Mouse (Mus musculus): ENCODE measurements around the gene Acsl6.

The Acsl6 gene

GRCm38 (mm10) chr11:54307139-54307816 lies 3.7 kb downstream of the Acsl6 start:
- peak; percentile 28 to 38 for DNase-seq (ENCODE audit: low spot score in 2 of 2)

GRCm38 (mm10) chr11:54310588-54310987 lies 7.0 kb downstream of the Acsl6 start:
- DNase-seq (ENCODE audit: low spot score in 2 of 2): no peak

GRCm38 (mm10) chr11:54312021-54312420 lies 8.4 kb downstream of the Acsl6 start:
- no peak for DNase-seq (ENCODE audit: low spot score in 2 of 2)

- no peak for DNase-seq (ENCODE audit: low spot score in 2 of 2)
Measured at GRCm38 (mm10) chr11:54312603-54313002, 9.0 kb downstream of the Acsl6 start.

- no peak for DNase-seq (ENCODE audit: low spot score in 2 of 2)
Measured at GRCm38 (mm10) chr11:54313391-54314360, 10.1 kb downstream of the Acsl6 start.

GRCm38 (mm10) chr11:54314740-54315139 lies 11.1 kb downstream of the Acsl6 start:
- DNase-seq (ENCODE audit: low spot score in 2 of 2): peak in 1 of 2 experiments; percentile 21

- DNase-seq (ENCODE audit: low spot score in 2 of 2): no peak
Measured at GRCm38 (mm10) chr11:54315336-54315735, 11.7 kb downstream of the Acsl6 start.

- no peak for DNase-seq (ENCODE audit: low spot score in 2 of 2)
Measured at GRCm38 (mm10) chr11:54317361-54317760, 13.8 kb downstream of the Acsl6 start.

GRCm38 (mm10) chr11:54317795-54318194 lies 14.2 kb downstream of the Acsl6 start:
- DNase-seq (ENCODE audit: low spot score in 2 of 2): no peak

- DNase-seq (ENCODE audit: low spot score in 2 of 2): no peak
Measured at GRCm38 (mm10) chr11:54321802-54322532, 18.4 kb downstream of the Acsl6 start.

GRCm38 (mm10) chr11:54331463-54332183 lies 28.0 kb downstream of the Acsl6 start:
- no peak for DNase-seq (ENCODE audit: low spot score in 2 of 2)

GRCm38 (mm10) chr11:54336165-54336707 lies 32.6 kb downstream of the Acsl6 start:
- DNase-seq (ENCODE audit: low spot score in 2 of 2): no peak

- no peak for DNase-seq (ENCODE audit: low spot score in 2 of 2)
Measured at GRCm38 (mm10) chr11:54343703-54344102, 40.1 kb downstream of the Acsl6 start.

- no peak for DNase-seq (ENCODE audit: low spot score in 2 of 2)
Measured at GRCm38 (mm10) chr11:54351704-54352103, 48.1 kb downstream of the Acsl6 start.

GRCm38 (mm10) chr11:54353121-54353576 lies 49.6 kb downstream of the Acsl6 start:
- DNase-seq (ENCODE audit: low spot score in 2 of 2): no peak

- DNase-seq (ENCODE audit: low spot score in 2 of 2): no peak
Measured at GRCm38 (mm10) chr11:54354595-54355563, 51.3 kb downstream of the Acsl6 start.

GRCm38 (mm10) chr11:54355564-54355955 lies 52.0 kb downstream of the Acsl6 start:
- no peak for DNase-seq (ENCODE audit: low spot score in 2 of 2)

- no peak for DNase-seq (ENCODE audit: low spot score in 2 of 2)
Measured at GRCm38 (mm10) chr11:54356676-54357075, 53.1 kb downstream of the Acsl6 start.

- no peak for DNase-seq (ENCODE audit: low spot score in 2 of 2)
Measured at GRCm38 (mm10) chr11:54372553-54372952, 69.0 kb downstream of the Acsl6 start.

- no peak for DNase-seq (ENCODE audit: low spot score in 2 of 2)
Measured at GRCm38 (mm10) chr11:54390386-54390785, 86.8 kb downstream of the Acsl6 start.

All from urinary bladder, postnatal 36 days (tissue).